Comparison of ENCODE assay signal across 9 mouse cellular contexts in genomic region chr17:56169830-56170229, GRCm38 (mm10). TPM values are rescaled to one million over a fixed set of nuclear protein-coding genes. Genes with fewer than 3 reads are reported as not detected.
DNase-seq lines count a peak whose midpoint lies in the region; ATAC-seq and TF ChIP-seq lines count a peak whose summit lies in the region.
"Had no signal": no experiment of that assay in that cellular context is flagged by ENCODE, and none has a peak within 500 bp of the region (broad histone marks: within the 10 kb centered on the region; RNA-seq: fewer than 3 reads in every experiment).

No protein-coding gene starts in this region.

- H3K9me3 ChIP-seq in hindbrain, embryonic 11.5 days (ENCODE audit: control insufficient read depth, low read length): no peaks in the 10 kb centered on the region
- no peaks in the 10 kb centered on the region for H3K9me3 ChIP-seq in hindbrain, embryonic 16.5 days (ENCODE audit: control insufficient read depth, low read length)
- H3K9me3 ChIP-seq in embryonic facial prominence, embryonic 13.5 days: no peaks in the 10 kb centered on the region
- H3K9me3 ChIP-seq in hindbrain, embryonic 12.5 days (replicated peaks): no peaks in the 10 kb centered on the region
- no peaks in the 10 kb centered on the region for H3K9me3 ChIP-seq in limb, embryonic 12.5 days

- ATAC-seq in hindbrain, embryonic 11.5 days (ENCODE audit: low FRiP score): no peak
- no peak for ATAC-seq in hindbrain, embryonic 16.5 days
- no peak for ATAC-seq in embryonic facial prominence, embryonic 13.5 days (ENCODE audit: insufficient number of reproducible peaks, insufficient read depth, low FRiP score, low TSS enrichment, low read depth)
- ATAC-seq in hindbrain, embryonic 12.5 days (ENCODE audit: low FRiP score): no peak
- no peak for ATAC-seq in limb, embryonic 12.5 days (ENCODE audit: insufficient number of reproducible peaks, insufficient read depth, low FRiP score, low TSS enrichment, low read depth)

- H3K9ac ChIP-seq in hindbrain, embryonic 11.5 days (ENCODE audit: low read depth, low read length): 0 out of 2 replicates have a peak overlapping the region, but pooled peaks have one; percentile 19
- H3K9ac ChIP-seq in hindbrain, embryonic 16.5 days (ENCODE audit: low read depth, low read length): no peak overlapping the region
- 0 out of 2 replicates have a peak overlapping the region, but pooled peaks have one; percentile 21 for H3K9ac ChIP-seq in embryonic facial prominence, embryonic 13.5 days
- no peak overlapping the region for H3K9ac ChIP-seq in hindbrain, embryonic 12.5 days
- H3K9ac ChIP-seq in limb, embryonic 12.5 days (replicated peaks): no peak overlapping the region; the same call in 1 of the 2 replicates

- peak overlapping the region; percentile 65 for H3K27ac ChIP-seq in hindbrain, embryonic 11.5 days (ENCODE audit: low read depth, low read length)
- no peak overlapping the region for H3K27ac ChIP-seq in hindbrain, embryonic 16.5 days (ENCODE audit: low read depth, low read length)
- peak overlapping the region; percentile 44; the same call in 1 of the 2 replicates for H3K27ac ChIP-seq in embryonic facial prominence, embryonic 13.5 days
- H3K27ac ChIP-seq in hindbrain, embryonic 12.5 days: peak overlapping the region; percentile 25; the same call in 1 of the 2 replicates
- 0 out of 2 replicates have a peak overlapping the region, but pooled peaks have one; percentile 26 for H3K27ac ChIP-seq in limb, embryonic 12.5 days
- no peak overlapping the region for H3K27ac ChIP-seq in thymus, adult 2 months (ENCODE audit: control insufficient read depth, insufficient read depth, low read length)

- no peak for DNase-seq in hindbrain, embryonic 11.5 days (ENCODE audit: low spot score)
- DNase-seq in thymus, adult 2 months: no peak
- DNase-seq in spleen, postnatal 10 days (ENCODE audit: low spot score in 2 of 2): no peak
- no peak for DNase-seq in ovary, postnatal 10 days (ENCODE audit: low spot score)
- DNase-seq: cerebellum, adult 11-12 months had no signal

- peaks cover 7% of the 10 kb centered on the region; the same call in 1 of the 2 replicates for H3K4me1 ChIP-seq in hindbrain, embryonic 11.5 days (replicated peaks; ENCODE audit: control insufficient read depth, insufficient read depth, low read length)
- H3K4me1 ChIP-seq in hindbrain, embryonic 16.5 days (ENCODE audit: control insufficient read depth, insufficient read depth, low read depth, low read length): peaks cover 6% of the 10 kb centered on the region; the same call in 1 of the 2 replicates
- peaks cover 7% of the 10 kb centered on the region; the same call in 1 of the 2 replicates for H3K4me1 ChIP-seq in embryonic facial prominence, embryonic 13.5 days
- H3K4me1 ChIP-seq in hindbrain, embryonic 12.5 days: peaks cover 23% of the 10 kb centered on the region
- 0 out of 2 replicates have a peak, but pooled peaks cover 3% of the 10 kb centered on the region for H3K4me1 ChIP-seq in limb, embryonic 12.5 days (replicated peaks)
- peaks cover 5% of the 10 kb centered on the region for H3K4me1 ChIP-seq in thymus, adult 2 months (replicated peaks; ENCODE audit: control insufficient read depth, insufficient read depth, low read length)

- no peak for TF ChIP-seq CTCF in thymus, adult 2 months (IDR thresholded peaks at IDR 0.05; ENCODE audit: borderline replicate concordance, control insufficient read depth, extremely low read depth, insufficient read depth, low read length, poor library complexity)

- 62% methylated on average over 6 of the region's 6 CpGs for WGBS in hindbrain, embryonic 11.5 days
- WGBS in hindbrain, embryonic 16.5 days: 59% methylated on average over 6 of the region's 6 CpGs
- 45% methylated on average over 6 of the region's 6 CpGs for WGBS in embryonic facial prominence, embryonic 13.5 days
- WGBS in hindbrain, embryonic 12.5 days: 62% methylated on average over 6 of the region's 6 CpGs
- 70% methylated on average over 6 of the region's 6 CpGs for WGBS in limb, embryonic 12.5 days
- 73% methylated on average over 6 of the region's 6 CpGs for WGBS in thymus, adult 2 months

- TF ChIP-seq POLR2A in thymus, adult 2 months (IDR thresholded peaks at IDR 0.05; ENCODE audit: control insufficient read depth, extremely low read depth, insufficient read depth, low read length, poor library complexity): no peak

- no peaks in the 10 kb centered on the region for H3K27me3 ChIP-seq in hindbrain, embryonic 11.5 days (ENCODE audit: control insufficient read depth, insufficient read depth, low read length)
- H3K27me3 ChIP-seq in hindbrain, embryonic 16.5 days (replicated peaks; ENCODE audit: control insufficient read depth, insufficient read depth, low read length): no peaks in the 10 kb centered on the region
- H3K27me3 ChIP-seq in embryonic facial prominence, embryonic 13.5 days: no peaks in the 10 kb centered on the region
- no peaks in the 10 kb centered on the region; the same call in 1 of the 2 replicates for H3K27me3 ChIP-seq in hindbrain, embryonic 12.5 days
- H3K27me3 ChIP-seq in limb, embryonic 12.5 days: no peaks in the 10 kb centered on the region
- no peaks in the 10 kb centered on the region for H3K27me3 ChIP-seq in thymus, adult 2 months (ENCODE audit: control insufficient read depth, insufficient read depth, low read length)

- no peaks in the 10 kb centered on the region for H3K36me3 ChIP-seq in hindbrain, embryonic 11.5 days (ENCODE audit: control insufficient read depth, insufficient read depth, low read length)
- H3K36me3 ChIP-seq in hindbrain, embryonic 16.5 days (ENCODE audit: control insufficient read depth, insufficient read depth, low read length): no peaks in the 10 kb centered on the region
- peaks cover 24% of the 10 kb centered on the region for H3K36me3 ChIP-seq in embryonic facial prominence, embryonic 13.5 days
- H3K36me3 ChIP-seq in hindbrain, embryonic 12.5 days: peaks cover 4% of the 10 kb centered on the region; the same call in 1 of the 2 replicates
- peaks cover 12% of the 10 kb centered on the region; the same call in 1 of the 2 replicates for H3K36me3 ChIP-seq in limb, embryonic 12.5 days
- peaks cover 4% of the 10 kb centered on the region; the same call in 1 of the 2 replicates for H3K36me3 ChIP-seq in thymus, adult 2 months (ENCODE audit: control insufficient read depth, insufficient read depth, low read length)

- H3K4me3 ChIP-seq in hindbrain, embryonic 11.5 days (ENCODE audit: low read depth, low read length): no peak overlapping the region
- H3K4me3 ChIP-seq in hindbrain, embryonic 16.5 days (ENCODE audit: low read length): no peak overlapping the region
- no peak overlapping the region for H3K4me3 ChIP-seq in embryonic facial prominence, embryonic 13.5 days
- no peak overlapping the region for H3K4me3 ChIP-seq in hindbrain, embryonic 12.5 days
- H3K4me3 ChIP-seq in limb, embryonic 12.5 days (replicated peaks): no peak overlapping the region
- no peak overlapping the region for H3K4me3 ChIP-seq in thymus, adult 2 months (ENCODE audit: control insufficient read depth, insufficient read depth, low read length)

- H3K4me2 ChIP-seq in hindbrain, embryonic 11.5 days (replicated peaks; ENCODE audit: low read depth, low read length): no peak overlapping the region
- no peak overlapping the region for H3K4me2 ChIP-seq in hindbrain, embryonic 16.5 days (ENCODE audit: low read length)
- no peak overlapping the region for H3K4me2 ChIP-seq in embryonic facial prominence, embryonic 13.5 days
- H3K4me2 ChIP-seq in hindbrain, embryonic 12.5 days (replicated peaks): no peak overlapping the region
- H3K4me2 ChIP-seq in limb, embryonic 12.5 days: no peak overlapping the region

RNA-seq across cellular contexts. Expression of gene Tnfaip8l1, which starts 7.6 kb away (rescaled TPM):
- 8.5 and 9.9 TPM in 2 replicates for polyA plus RNA-seq in hindbrain, embryonic 11.5 days (2014; fragmentation: Nextera tagmentation; extraction: Ambion mirVana)
- polyA plus RNA-seq in hindbrain, embryonic 16.5 days (2015; fragmentation: Nextera tagmentation; extraction: Ambion mirVana): 9.1 and 9.9 TPM in 2 replicates
- polyA plus RNA-seq in embryonic facial prominence, embryonic 13.5 days (2015; fragmentation: Nextera tagmentation; extraction: Ambion mirVana): 13.8 and 13.9 TPM in 2 replicates
- 8.4 and 8.9 TPM in 2 replicates for polyA plus RNA-seq in hindbrain, embryonic 12.5 days (2016; fragmentation: Nextera tagmentation; extraction: Ambion mirVana)
- 8.3 and 9.5 TPM in 2 replicates for polyA plus RNA-seq in limb, embryonic 12.5 days (2016; fragmentation: Nextera tagmentation; extraction: Ambion mirVana)
- 21.6 and 26.8 TPM in 2 replicates for polyA plus RNA-seq in thymus, adult 2 months (2012; rRNA removed)

RNA-seq across cellular contexts. Expression of gene Mydgf, which starts 13.9 kb away (rescaled TPM):
- 62.1 and 62.9 TPM in 2 replicates for polyA plus RNA-seq in hindbrain, embryonic 11.5 days (2014; fragmentation: Nextera tagmentation; extraction: Ambion mirVana)
- polyA plus RNA-seq in hindbrain, embryonic 16.5 days (2015; fragmentation: Nextera tagmentation; extraction: Ambion mirVana): 81.4 and 88.4 TPM in 2 replicates
- polyA plus RNA-seq in embryonic facial prominence, embryonic 13.5 days (2015; fragmentation: Nextera tagmentation; extraction: Ambion mirVana): 86.3 and 91.0 TPM in 2 replicates
- polyA plus RNA-seq in hindbrain, embryonic 12.5 days (2016; fragmentation: Nextera tagmentation; extraction: Ambion mirVana): 59.2 and 63.0 TPM in 2 replicates
- 69.3 and 78.4 TPM in 2 replicates for polyA plus RNA-seq in limb, embryonic 12.5 days (2016; fragmentation: Nextera tagmentation; extraction: Ambion mirVana)
- polyA plus RNA-seq in thymus, adult 2 months (2012; rRNA removed): 57.4 and 62.3 TPM in 2 replicates

RNA-seq across cellular contexts. Expression of gene Sema6b, which starts 29.7 kb away (rescaled TPM):
- polyA plus RNA-seq in hindbrain, embryonic 11.5 days (2014; fragmentation: Nextera tagmentation; extraction: Ambion mirVana): 2.5 and 2.6 TPM in 2 replicates
- 12.5 and 12.7 TPM in 2 replicates for polyA plus RNA-seq in hindbrain, embryonic 16.5 days (2015; fragmentation: Nextera tagmentation; extraction: Ambion mirVana)
- 2.4 and 2.5 TPM in 2 replicates for polyA plus RNA-seq in embryonic facial prominence, embryonic 13.5 days (2015; fragmentation: Nextera tagmentation; extraction: Ambion mirVana)
- polyA plus RNA-seq in hindbrain, embryonic 12.5 days (2016; fragmentation: Nextera tagmentation; extraction: Ambion mirVana): 9.6 and 11.2 TPM in 2 replicates
- polyA plus RNA-seq in limb, embryonic 12.5 days (2016; fragmentation: Nextera tagmentation; extraction: Ambion mirVana): 3.1 and 3.3 TPM in 2 replicates
- polyA plus RNA-seq in thymus, adult 2 months (2012; rRNA removed): 3.8 and 4.9 TPM in 2 replicates

RNA-seq across cellular contexts. Expression of gene Lrg1, which starts 48.0 kb away (rescaled TPM):
- 0.21 TPM in 1 of 2 replicates, not detected in the other for polyA plus RNA-seq in hindbrain, embryonic 11.5 days (2014; fragmentation: Nextera tagmentation; extraction: Ambion mirVana)
- polyA plus RNA-seq in hindbrain, embryonic 16.5 days (2015; fragmentation: Nextera tagmentation; extraction: Ambion mirVana): 0.68 and 0.91 TPM in 2 replicates
- 0.24 and 0.30 TPM in 2 replicates for polyA plus RNA-seq in embryonic facial prominence, embryonic 13.5 days (2015; fragmentation: Nextera tagmentation; extraction: Ambion mirVana)
- 0.25 and 0.27 TPM in 2 replicates for polyA plus RNA-seq in hindbrain, embryonic 12.5 days (2016; fragmentation: Nextera tagmentation; extraction: Ambion mirVana)
- polyA plus RNA-seq in limb, embryonic 12.5 days (2016; fragmentation: Nextera tagmentation; extraction: Ambion mirVana): 0.24 TPM in 1 of 2 replicates, not detected in the other
- 23.5 and 27.0 TPM in 2 replicates for polyA plus RNA-seq in thymus, adult 2 months (2012; rRNA removed)

RNA-seq across cellular contexts. Expression of gene Dpp9, which starts 48.9 kb away (rescaled TPM):
- 26.2 and 27.6 TPM in 2 replicates for polyA plus RNA-seq in hindbrain, embryonic 11.5 days (2014; fragmentation: Nextera tagmentation; extraction: Ambion mirVana)
- polyA plus RNA-seq in hindbrain, embryonic 16.5 days (2015; fragmentation: Nextera tagmentation; extraction: Ambion mirVana): 21.0 and 29.3 TPM in 2 replicates
- 34.9 and 37.5 TPM in 2 replicates for polyA plus RNA-seq in embryonic facial prominence, embryonic 13.5 days (2015; fragmentation: Nextera tagmentation; extraction: Ambion mirVana)
- 38.7 and 39.2 TPM in 2 replicates for polyA plus RNA-seq in hindbrain, embryonic 12.5 days (2016; fragmentation: Nextera tagmentation; extraction: Ambion mirVana)
- 36.2 and 37.7 TPM in 2 replicates for polyA plus RNA-seq in limb, embryonic 12.5 days (2016; fragmentation: Nextera tagmentation; extraction: Ambion mirVana)
- polyA plus RNA-seq in thymus, adult 2 months (2012; rRNA removed): 85.6 and 95.2 TPM in 2 replicates

Comparison
In these comparisons a context has a peak if more than half of its experiments do, and no peak if none do; other contexts are left out.
1. H3K27ac ChIP-seq: peak in hindbrain, embryonic 11.5 days (single experiment), embryonic facial prominence, embryonic 13.5 days (single experiment), hindbrain, embryonic 12.5 days (single experiment) and limb, embryonic 12.5 days (single experiment); none in hindbrain, embryonic 16.5 days (single experiment) and thymus, adult 2 months (single experiment).
2. H3K9ac ChIP-seq: peak in hindbrain, embryonic 11.5 days (single experiment) and embryonic facial prominence, embryonic 13.5 days (single experiment); none in hindbrain, embryonic 16.5 days (single experiment), hindbrain, embryonic 12.5 days (single experiment) and limb, embryonic 12.5 days (single experiment).